Comparison of ENCODE assay signal across 16 mouse cellular contexts in genomic region chr13:78205426-78205825, GRCm38 (mm10). TPM values are rescaled to one million over a fixed set of nuclear protein-coding genes. Genes with fewer than 3 reads are reported as not detected.
DNase-seq lines count a peak whose midpoint lies in the region; ATAC-seq and TF ChIP-seq lines count a peak whose summit lies in the region.
"Had no signal": no experiment of that assay in that cellular context is flagged by ENCODE, and none has a peak within 500 bp of the region (broad histone marks: within the 10 kb centered on the region; RNA-seq: fewer than 3 reads in every experiment).

No protein-coding gene starts in this region.

- 0 out of 2 replicates have a peak overlapping the region, but pooled peaks have one; percentile 84 for H3K4me2 ChIP-seq in hindbrain, embryonic 12.5 days (replicated peaks)
- peak overlapping the region; percentile 86; the same call in 1 of the 2 replicates for H3K4me2 ChIP-seq in midbrain, embryonic 15.5 days

- no peak for TF ChIP-seq CTCF in brain, embryonic 14.5 days (IDR thresholded peaks at IDR 0.05; ENCODE audit: borderline replicate concordance, extremely low read depth, insufficient read depth, insufficient read length)

- no peaks in the 10 kb centered on the region for H3K27me3 ChIP-seq in hindbrain, embryonic 12.5 days
- 0 out of 2 replicates have a peak, but pooled peaks cover 4% of the 10 kb centered on the region for H3K27me3 ChIP-seq in midbrain, embryonic 15.5 days (replicated peaks)
- H3K27me3 ChIP-seq: CH12.LX had no signal

- peak; percentile 27 for DNase-seq in 3T3-L1 (ENCODE audit: low read depth, low spot score)
- DNase-seq in brain, embryonic 14.5 days (ENCODE audit: low read depth), result peak; percentile 48
- no peak for DNase-seq in spleen, postnatal 36 days (ENCODE audit: low spot score in 2 of 2)
- DNase-seq in ovary, adult 18-20 months (ENCODE audit: low spot score), result no peak
- no peak for DNase-seq in right cerebral cortex, postnatal 36 days (ENCODE audit: low spot score in 2 of 2)
- DNase-seq: adrenal gland, postnatal 10 days; heart, postnatal 4 days; kidney, adult 9 months; liver, postnatal 0 days; thymus, postnatal 4 days had no signal

- H3K9me3 ChIP-seq in hindbrain, embryonic 12.5 days (replicated peaks), result no peaks in the 10 kb centered on the region
- H3K9me3 ChIP-seq in midbrain, embryonic 15.5 days, result no peaks in the 10 kb centered on the region
- H3K9me3 ChIP-seq: heart, embryonic 10.5 days; limb, embryonic 12.5 days had no signal

- TF ChIP-seq POLR2A in brain, embryonic 14.5 days (IDR thresholded peaks at IDR 0.05; ENCODE audit: borderline replicate concordance, extremely low read depth, insufficient read depth, insufficient read length, poor library complexity, severe bottlenecking), result no peak

- H3K27ac ChIP-seq in hindbrain, embryonic 12.5 days, result peak overlapping the region; percentile 24
- 0 out of 2 replicates have a peak overlapping the region, but pooled peaks have one; percentile 99 for H3K27ac ChIP-seq in midbrain, embryonic 15.5 days
- H3K27ac ChIP-seq: heart, embryonic 10.5 days; limb, embryonic 12.5 days had no signal

- peaks cover 49% of the 10 kb centered on the region for H3K4me1 ChIP-seq in hindbrain, embryonic 12.5 days
- peaks cover 51% of the 10 kb centered on the region for H3K4me1 ChIP-seq in midbrain, embryonic 15.5 days

- no peak overlapping the region for H3K9ac ChIP-seq in hindbrain, embryonic 12.5 days
- no peak overlapping the region for H3K9ac ChIP-seq in midbrain, embryonic 15.5 days
- H3K9ac ChIP-seq: limb, embryonic 12.5 days; liver, postnatal 0 days had no signal

- H3K36me3 ChIP-seq in hindbrain, embryonic 12.5 days, result no peaks in the 10 kb centered on the region
- no peaks in the 10 kb centered on the region for H3K36me3 ChIP-seq in midbrain, embryonic 15.5 days (replicated peaks)
- H3K36me3 ChIP-seq: heart, embryonic 10.5 days; limb, embryonic 12.5 days had no signal

- ATAC-seq in hindbrain, embryonic 12.5 days (ENCODE audit: low FRiP score), result no peak
- no peak for ATAC-seq in midbrain, embryonic 15.5 days (replicated peaks)
- ATAC-seq: liver, postnatal 0 days had no signal

- no peak overlapping the region for H3K4me3 ChIP-seq in hindbrain, embryonic 12.5 days
- no peak overlapping the region for H3K4me3 ChIP-seq in midbrain, embryonic 15.5 days
- H3K4me3 ChIP-seq: erythroblast, embryonic 14.5 days; heart, embryonic 10.5 days; limb, embryonic 12.5 days had no signal

RNA-seq across cellular contexts. Expression of gene Nr2f1, which starts 5.9 kb away (rescaled TPM):
- 465 and 624 TPM in 2 replicates for polyA plus RNA-seq in brain, embryonic 14.5 days (2012; rRNA removed)
- 64.7 and 88.3 TPM in 2 replicates for polyA plus RNA-seq in hindbrain, embryonic 12.5 days (2016; fragmentation: Nextera tagmentation; extraction: Ambion mirVana)
- polyA plus RNA-seq in midbrain, embryonic 15.5 days (2015; fragmentation: Nextera tagmentation; extraction: Ambion mirVana), result 58.4 and 61.2 TPM in 2 replicates
- polyA plus RNA-seq: erythroblast, embryonic 14.5 days had no signal

Comparison
In these comparisons a context has a peak if more than half of its experiments do, and no peak if none do; other contexts are left out.
1. DNase-seq: peak in 3T3-L1 (single experiment) and brain, embryonic 14.5 days (single experiment); none in spleen, postnatal 36 days (0 of 2), ovary, adult 18-20 months (single experiment) and right cerebral cortex, postnatal 36 days (0 of 2).